Mouse (Mus musculus) T-helper 2 cell (primary cell): ENCODE measurements around the gene Slc7a7.

ENCODE experiments used
- in situ Hi-C: fragments of 300-600 bp; cut with MboI, MseI; formaldehyde crosslinking; loops from one replicate; pipeline ENCODE4 v1.15.1; 2025; ENCODE audit warnings: high pct_unique_total_duplicates

Gene Slc7a7

GRCm38 (mm10) chr14:54413877-54414700 is 3.5 kb downstream of the Slc7a7 start:
- in situ Hi-C loops, result no loop called here

- in situ Hi-C loops, result no loop called here
Measured at GRCm38 (mm10) chr14:54412629-54413170, 4.9 kb downstream of the Slc7a7 start.

- in situ Hi-C loops, result no loop called here
Measured at GRCm38 (mm10) chr14:54412000-54412576, 5.5 kb downstream of the Slc7a7 start.

- in situ Hi-C loops, result no loop called here
Measured at GRCm38 (mm10) chr14:54409980-54410810, 7.4 kb downstream of the Slc7a7 start.

- in situ Hi-C loops, result no loop called here
Measured at GRCm38 (mm10) chr14:54409057-54409645, 8.4 kb downstream of the Slc7a7 start.

- in situ Hi-C loops, result no loop called here
Measured at GRCm38 (mm10) chr14:54408336-54409056, 9.1 kb downstream of the Slc7a7 start.

- in situ Hi-C loops, result no loop called here
Measured at GRCm38 (mm10) chr14:54401723-54402122, 15.9 kb downstream of the Slc7a7 start.

- in situ Hi-C loops, result no loop called here
Measured at GRCm38 (mm10) chr14:54398921-54399382, 18.6 kb downstream of the Slc7a7 start.

- in situ Hi-C loops, result no loop called here
Measured at GRCm38 (mm10) chr14:54398528-54398916, 19.1 kb downstream of the Slc7a7 start.

GRCm38 (mm10) chr14:54397872-54398527 is 19.6 kb downstream of the Slc7a7 start:
- in situ Hi-C loops, result no loop called here

- in situ Hi-C loops, result no loop called here
Measured at GRCm38 (mm10) chr14:54396685-54397084, 20.9 kb downstream of the Slc7a7 start.

GRCm38 (mm10) chr14:54394309-54394708 is 23.3 kb downstream of the Slc7a7 start:
- in situ Hi-C loops, result no loop called here

- in situ Hi-C loops, result no loop called here
Measured at GRCm38 (mm10) chr14:54393794-54394193, 23.8 kb downstream of the Slc7a7 start.

- in situ Hi-C loops, result no loop called here
Measured at GRCm38 (mm10) chr14:54390843-54391242, 26.7 kb downstream of the Slc7a7 start.

- in situ Hi-C loops, result loop anchor here (10.0 kb wide), 1 partner anchor 357 kb away; no protein-coding TSS in a partner anchor
Measured at GRCm38 (mm10) chr14:54387546-54387945, 30.0 kb downstream of the Slc7a7 start.

GRCm38 (mm10) chr14:54385968-54386618 is 31.5 kb downstream of the Slc7a7 start:
- in situ Hi-C loops, result loop anchor here (10.0 kb wide), 1 partner anchor 359 kb away; no protein-coding TSS in a partner anchor

GRCm38 (mm10) chr14:54384396-54384795 is 33.2 kb downstream of the Slc7a7 start:
- in situ Hi-C loops, result loop anchor here (10.0 kb wide), 1 partner anchor 360 kb away; no protein-coding TSS in a partner anchor

GRCm38 (mm10) chr14:54383355-54383771 is 34.2 kb downstream of the Slc7a7 start:
- in situ Hi-C loops, result loop anchor here (10.0 kb wide), 1 partner anchor 361 kb away; no protein-coding TSS in a partner anchor

- in situ Hi-C loops, result loop anchor here (10.0 kb wide), 1 partner anchor 362 kb away; no protein-coding TSS in a partner anchor
Measured at GRCm38 (mm10) chr14:54382641-54383040, 34.9 kb downstream of the Slc7a7 start.
